Mouse (Mus musculus): Measurements from ENCODE around the gene Large2. TPM values are rescaled to one million over a fixed set of nuclear protein-coding genes. Genes with fewer than 3 reads are reported as not detected.

Large2 gene
- polyA plus RNA-seq, 1 experiment = not detected

DNA sequence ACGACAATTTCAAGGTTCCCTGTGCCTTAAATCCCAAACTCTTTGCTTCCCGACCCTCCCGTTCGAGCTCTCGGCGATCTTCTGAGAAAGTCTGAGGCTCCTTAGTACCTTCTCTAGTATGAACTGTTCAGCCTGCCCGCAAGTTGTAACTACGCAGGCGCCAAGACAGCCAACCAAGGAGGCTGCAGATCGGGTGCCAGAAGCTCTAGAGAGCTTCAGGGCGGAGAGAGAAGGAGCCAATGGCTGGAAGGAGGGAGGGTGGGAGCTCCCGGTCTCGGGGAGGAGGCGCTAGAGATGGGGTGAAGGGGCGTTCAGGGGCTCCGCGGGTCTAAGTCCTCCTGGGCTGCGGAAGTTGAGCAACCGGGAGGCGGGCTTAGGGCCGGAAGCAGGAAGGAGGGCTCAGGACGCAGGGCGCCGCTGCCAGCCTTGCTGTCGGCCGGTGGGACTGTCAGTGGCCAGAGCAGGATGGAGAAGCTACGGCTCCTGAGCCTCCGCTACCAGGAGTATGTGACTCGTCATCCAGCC lies 492 bp upstream of the Large2 start:
- TF ChIP-seq POLR2A (IDR thresholded peaks at IDR 0.05; ENCODE audit: low read depth, low read length) (peak; percentile 84), CTCF (IDR thresholded peaks at IDR 0.05; ENCODE audit: borderline replicate concordance, insufficient read depth, low read length) (no peak)

DNA sequence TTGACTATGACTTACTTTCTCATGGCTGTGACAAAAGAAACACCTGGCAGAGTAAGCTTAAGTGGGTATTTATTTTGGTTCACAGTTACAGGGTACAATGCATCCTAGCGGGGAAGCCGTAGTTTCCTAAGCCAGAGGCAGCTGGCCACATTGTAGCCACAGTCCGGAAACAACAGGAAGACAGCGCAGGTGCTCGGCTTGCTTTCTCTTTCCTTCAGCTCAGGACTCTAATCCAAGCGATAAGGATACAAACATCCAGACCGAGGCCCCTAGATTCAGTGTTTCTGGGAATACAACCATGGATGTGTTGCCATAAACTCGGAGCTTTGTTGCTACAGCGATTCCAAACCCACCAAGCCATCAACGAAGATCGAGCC lies 1.2 kb downstream of the Large2 start:
- 0 out of 2 replicates have a peak, but pooled peaks cover 2% of the 10 kb centered on the region for H3K4me1 ChIP-seq (ENCODE audit: control insufficient read depth, insufficient read depth, low read length)
- no peak for TF ChIP-seq POLR2A (IDR thresholded peaks at IDR 0.05; ENCODE audit: low read depth, low read length)
- no peak for TF ChIP-seq CTCF (IDR thresholded peaks at IDR 0.05; ENCODE audit: borderline replicate concordance, insufficient read depth, low read length)
- no peak overlapping the region for H3K4me3 ChIP-seq (ENCODE audit: insufficient read depth, low read length)
- no peak overlapping the region for H3K27ac ChIP-seq (ENCODE audit: insufficient read depth, low read length)

More for the DNA sequence above, 492 bp upstream of the Large2 start:
- peak overlapping the region; percentile 84 for H3K4me3 ChIP-seq (ENCODE audit: insufficient read depth, low read length)
- H3K27ac ChIP-seq (ENCODE audit: insufficient read depth, low read length) = peak overlapping the region; percentile 44
- 0 out of 2 replicates have a peak, but pooled peaks cover 2% of the 10 kb centered on the region for H3K4me1 ChIP-seq (ENCODE audit: control insufficient read depth, insufficient read depth, low read length)

DNA sequence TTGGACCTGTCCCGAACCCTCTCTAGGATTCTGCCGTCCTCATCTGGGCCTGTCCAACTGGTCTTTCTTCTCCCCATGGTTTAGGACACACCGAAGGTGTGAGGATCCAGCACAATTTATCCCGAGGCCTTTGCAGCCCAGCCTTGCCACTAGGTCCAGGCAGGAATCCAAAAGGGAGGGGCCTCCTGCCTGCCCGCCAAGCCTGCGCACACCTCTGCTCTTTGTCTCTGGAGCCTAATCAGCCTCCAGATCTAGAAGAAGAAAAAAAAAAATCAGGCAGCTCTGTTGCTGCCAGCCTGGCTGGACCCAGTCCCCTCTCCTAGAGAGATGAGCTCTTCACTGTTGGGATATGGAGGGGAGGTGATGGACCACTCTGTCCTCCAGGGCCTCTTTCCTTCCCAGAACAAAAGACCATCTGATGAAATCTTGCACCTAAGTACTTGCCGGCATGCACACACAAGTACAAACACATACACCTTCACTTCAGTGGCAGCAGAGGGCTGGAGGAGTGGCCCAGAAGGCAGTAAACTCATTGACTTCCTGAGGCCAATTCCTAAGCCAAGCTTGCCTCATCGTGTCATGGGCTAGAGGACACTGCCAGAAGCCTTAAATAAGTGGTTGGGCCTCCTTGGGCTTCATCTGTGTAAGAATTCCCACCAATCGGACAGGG lies 1.8 kb downstream of the Large2 start:
- H3K27ac ChIP-seq (ENCODE audit: insufficient read depth, low read length) = no peak overlapping the region

DNA sequence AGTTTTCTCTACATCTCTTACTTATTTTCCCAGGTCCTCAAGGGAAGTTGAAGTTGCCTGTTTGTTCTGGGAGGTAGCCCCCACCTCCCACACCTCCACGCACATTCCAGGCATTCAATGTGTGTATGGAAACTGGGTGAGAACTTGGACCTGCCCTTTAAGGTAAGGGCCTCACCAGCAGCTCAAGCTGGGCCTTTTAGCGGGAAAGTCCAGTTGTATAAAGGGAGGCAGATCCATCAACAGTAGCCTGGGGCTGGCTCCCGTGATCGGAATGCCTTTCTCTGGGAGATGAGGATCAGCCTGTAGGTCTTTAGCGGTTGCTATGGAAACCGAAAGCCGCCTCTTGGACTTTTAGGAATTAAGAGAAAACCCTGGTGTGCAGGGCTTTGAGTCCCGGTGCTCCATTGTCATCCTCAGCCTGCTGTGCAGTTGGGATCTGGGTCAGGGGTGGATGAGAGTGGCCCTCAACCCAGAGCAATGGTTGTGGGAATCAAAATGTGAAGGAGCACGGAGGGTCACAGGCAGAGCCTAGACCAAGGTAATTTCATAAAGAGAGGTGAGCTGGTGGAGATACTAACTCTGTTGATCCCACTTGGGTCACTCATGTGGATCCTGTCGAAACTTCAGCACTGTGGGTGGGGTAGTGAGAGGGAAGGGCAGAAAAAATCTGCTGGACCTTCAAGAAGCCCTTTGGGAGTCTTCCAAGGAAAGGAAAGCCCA lies 2.5 kb downstream of the Large2 start:
- TF ChIP-seq CTCF (IDR thresholded peaks at IDR 0.05; ENCODE audit: borderline replicate concordance, insufficient read depth, low read length) (no peak), POLR2A (IDR thresholded peaks at IDR 0.05; ENCODE audit: low read depth, low read length) (no peak)
- Histone ChIP-seq H3K27ac (ENCODE audit: insufficient read depth, low read length) (no peak overlapping the region), H3K4me3 (ENCODE audit: insufficient read depth, low read length) (no peak overlapping the region), H3K4me1 (ENCODE audit: control insufficient read depth, insufficient read depth, low read length) (0 out of 2 replicates have a peak, but pooled peaks cover 2% of the 10 kb centered on the region)

More for the DNA sequence above, 1.8 kb downstream of the Large2 start:
- H3K4me3 ChIP-seq (ENCODE audit: insufficient read depth, low read length) = no peak overlapping the region
- 0 out of 2 replicates have a peak, but pooled peaks cover 2% of the 10 kb centered on the region for H3K4me1 ChIP-seq (ENCODE audit: control insufficient read depth, insufficient read depth, low read length)
- TF ChIP-seq CTCF (IDR thresholded peaks at IDR 0.05; ENCODE audit: borderline replicate concordance, insufficient read depth, low read length) = no peak
- no peak for TF ChIP-seq POLR2A (IDR thresholded peaks at IDR 0.05; ENCODE audit: low read depth, low read length)

DNA sequence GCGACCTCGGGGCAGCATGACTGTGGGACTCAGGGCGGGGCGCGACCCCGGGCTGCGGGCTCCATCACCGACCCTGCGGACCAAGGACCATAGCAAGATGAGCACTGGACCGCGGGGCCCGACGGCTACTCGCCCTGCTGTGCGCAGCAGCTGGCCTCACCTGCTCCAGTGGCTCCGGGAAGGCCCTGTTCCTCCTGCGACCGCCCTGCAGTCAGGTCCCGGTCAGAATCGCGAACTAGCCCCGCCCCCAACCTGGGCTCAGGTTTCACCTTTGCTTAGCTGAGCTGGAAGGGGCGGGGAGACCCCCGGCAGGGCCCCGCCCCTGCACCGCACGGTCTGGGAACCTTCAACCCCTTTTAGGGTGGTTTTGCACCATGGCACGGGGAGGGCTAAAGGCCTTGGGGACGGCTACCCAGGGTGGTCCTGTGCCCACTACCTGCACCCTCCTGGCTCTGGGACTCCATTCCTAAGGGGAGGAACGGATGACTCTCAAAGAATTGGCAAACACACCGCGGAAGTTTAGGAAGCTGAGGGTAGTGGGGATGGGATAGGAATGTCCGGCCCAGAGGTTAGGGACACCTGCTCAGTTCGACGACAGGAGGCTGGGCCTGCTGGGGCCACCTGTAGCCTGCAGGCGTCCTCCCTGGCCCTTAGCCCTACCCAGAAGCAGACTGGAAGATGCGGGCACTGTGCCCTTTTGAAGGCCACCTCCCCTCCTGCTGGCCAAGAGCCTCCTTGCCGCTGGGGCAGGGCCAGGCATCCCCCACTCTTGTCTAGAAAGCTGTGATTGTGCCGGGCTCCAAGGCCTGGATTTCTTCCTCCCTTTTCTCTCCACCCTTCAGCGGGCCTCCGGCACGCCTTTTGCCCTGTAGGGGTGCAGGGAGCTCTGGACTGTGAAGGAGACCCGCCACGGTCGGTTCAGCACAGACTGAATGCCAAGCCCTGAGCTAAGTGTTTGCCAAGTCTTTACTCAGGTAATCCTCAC lies 3.6 kb downstream of the Large2 start:
- H3K4me3 ChIP-seq (ENCODE audit: insufficient read depth, low read length) = no peak overlapping the region
- no peaks in the 10 kb centered on the region for H3K4me1 ChIP-seq (ENCODE audit: control insufficient read depth, insufficient read depth, low read length)
- no peak overlapping the region for H3K27ac ChIP-seq (ENCODE audit: insufficient read depth, low read length)
- TF ChIP-seq POLR2A (IDR thresholded peaks at IDR 0.05; ENCODE audit: low read depth, low read length) = no peak
- no peak for TF ChIP-seq CTCF (IDR thresholded peaks at IDR 0.05; ENCODE audit: borderline replicate concordance, insufficient read depth, low read length)

DNA sequence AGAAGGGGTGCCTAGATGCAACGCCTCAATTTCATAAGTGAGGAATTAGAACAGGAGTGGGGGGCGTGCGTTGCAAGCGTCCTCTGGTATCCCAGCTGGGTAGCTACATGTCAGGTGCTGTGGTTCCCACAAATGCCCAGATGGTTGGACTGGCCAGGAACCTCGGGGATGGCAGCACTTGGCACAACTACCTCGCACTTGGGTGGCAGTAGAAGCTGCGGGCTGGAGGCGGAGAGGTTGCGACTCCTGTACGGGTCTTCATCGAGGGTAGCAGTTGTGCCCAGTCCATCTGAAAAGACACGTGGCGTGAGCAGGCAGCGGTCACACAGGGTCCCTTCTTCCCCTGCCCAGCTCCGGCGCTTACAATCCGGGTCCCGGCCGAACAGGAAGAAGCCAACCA lies 4.3 kb downstream of the Large2 start:
- H3K4me1 ChIP-seq (ENCODE audit: control insufficient read depth, insufficient read depth, low read length) = no peaks in the 10 kb centered on the region
- no peak overlapping the region for H3K4me3 ChIP-seq (ENCODE audit: insufficient read depth, low read length)
- TF ChIP-seq CTCF (IDR thresholded peaks at IDR 0.05; ENCODE audit: borderline replicate concordance, insufficient read depth, low read length) = no peak
- TF ChIP-seq POLR2A (IDR thresholded peaks at IDR 0.05; ENCODE audit: low read depth, low read length) = no peak
- no peak overlapping the region for H3K27ac ChIP-seq (ENCODE audit: insufficient read depth, low read length)

DNA sequence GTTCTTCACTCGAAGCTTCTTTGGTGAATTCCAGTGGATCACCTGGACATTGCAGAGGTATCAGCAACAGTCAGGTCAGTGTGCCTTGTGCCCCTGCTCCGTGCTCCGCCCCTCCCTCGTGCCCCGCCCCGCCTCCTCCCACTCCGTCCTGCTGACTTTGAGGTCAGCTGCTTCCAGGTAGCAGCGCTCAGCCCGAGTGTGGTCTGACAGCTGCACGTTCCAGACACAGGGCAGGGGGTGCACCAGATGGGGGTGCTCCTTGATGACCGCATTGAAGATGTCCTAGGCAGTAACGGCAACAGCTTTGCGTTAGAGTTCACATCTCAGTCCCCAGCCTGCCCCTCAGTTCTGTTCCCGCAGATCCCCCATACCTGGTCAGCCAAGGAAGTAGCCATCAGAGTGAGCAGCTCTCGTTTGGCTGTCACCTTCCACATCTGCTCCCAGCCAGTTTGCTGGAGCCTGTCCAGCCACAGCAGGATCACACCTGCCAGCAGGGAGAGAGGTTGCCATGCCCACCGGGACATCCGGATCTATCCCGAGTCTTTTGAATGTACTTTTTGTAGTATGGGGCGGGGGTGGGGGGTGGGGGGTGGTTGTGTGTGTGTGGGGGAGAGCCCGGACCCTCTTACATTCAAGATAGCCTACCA lies 7.2 kb downstream of the Large2 start:
- Histone ChIP-seq H3K4me3 (ENCODE audit: insufficient read depth, low read length) (no peak overlapping the region), H3K4me1 (ENCODE audit: control insufficient read depth, insufficient read depth, low read length) (no peaks in the 10 kb centered on the region), H3K27ac (ENCODE audit: insufficient read depth, low read length) (no peak overlapping the region)
- TF ChIP-seq CTCF (IDR thresholded peaks at IDR 0.05; ENCODE audit: borderline replicate concordance, insufficient read depth, low read length) (no peak), POLR2A (IDR thresholded peaks at IDR 0.05; ENCODE audit: low read depth, low read length) (no peak)

DNA sequence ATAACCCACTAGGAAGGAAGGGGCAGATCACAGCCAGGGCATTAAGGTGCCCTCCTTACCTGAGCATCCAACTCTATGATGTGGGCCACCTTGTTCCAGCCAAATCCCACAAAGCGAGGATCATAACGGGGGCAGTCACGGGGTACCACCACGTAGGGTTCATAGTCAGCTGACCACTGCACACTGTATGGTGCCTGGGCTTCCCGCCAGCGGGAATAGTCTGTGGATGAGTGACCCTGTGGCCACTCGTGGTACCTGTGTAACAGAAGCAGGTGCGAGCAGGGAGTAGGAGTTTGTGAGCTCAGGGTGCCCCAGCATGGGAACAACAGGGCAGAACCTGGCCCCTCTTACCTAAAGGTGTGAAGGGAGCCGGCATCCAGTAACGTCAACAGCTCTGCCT lies 9.1 kb downstream of the Large2 start:
- no peak for TF ChIP-seq CTCF (IDR thresholded peaks at IDR 0.05; ENCODE audit: borderline replicate concordance, insufficient read depth, low read length)
- no peak for TF ChIP-seq POLR2A (IDR thresholded peaks at IDR 0.05; ENCODE audit: low read depth, low read length)
- no peak overlapping the region for H3K4me3 ChIP-seq (ENCODE audit: insufficient read depth, low read length)
- H3K4me1 ChIP-seq (ENCODE audit: control insufficient read depth, insufficient read depth, low read length) = no peaks in the 10 kb centered on the region
- no peak overlapping the region for H3K27ac ChIP-seq (ENCODE audit: insufficient read depth, low read length)

DNA sequence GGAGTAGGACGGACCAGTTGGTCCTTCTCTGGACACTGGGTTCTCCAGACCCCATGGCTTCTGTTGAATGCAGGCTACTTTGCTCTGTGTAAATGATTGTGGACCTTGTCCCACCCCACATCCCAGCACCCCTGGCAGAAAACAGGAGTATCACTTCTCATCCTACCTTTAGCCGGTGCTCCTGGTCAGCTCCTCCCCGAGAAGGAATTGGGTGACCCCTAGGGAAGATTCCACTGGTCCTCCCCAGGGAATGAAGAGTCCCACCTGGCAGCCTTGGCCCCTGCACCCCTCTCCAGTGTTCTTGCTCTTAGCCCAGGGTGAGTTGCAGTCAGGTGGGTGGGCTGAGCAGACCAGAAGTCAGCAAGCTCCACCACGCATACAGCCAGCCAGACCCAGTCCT lies 10.6 kb downstream of the Large2 start:
- Histone ChIP-seq H3K27ac (ENCODE audit: insufficient read depth, low read length) (no peak overlapping the region), H3K4me1 (ENCODE audit: control insufficient read depth, insufficient read depth, low read length) (no peaks in the 10 kb centered on the region), H3K4me3 (ENCODE audit: insufficient read depth, low read length) (no peak overlapping the region)
- TF ChIP-seq POLR2A (IDR thresholded peaks at IDR 0.05; ENCODE audit: low read depth, low read length) (no peak), CTCF (IDR thresholded peaks at IDR 0.05; ENCODE audit: borderline replicate concordance, insufficient read depth, low read length) (no peak)

Measured in embryonic fibroblast, embryonic 13.5 days (primary cell).